Mouse (Mus musculus) liver, adult 2 months (tissue): ENCODE measurements around the gene Acot8. TPM values are rescaled to one million over a fixed set of nuclear protein-coding genes. Genes with fewer than 3 reads are reported as not detected.
A peak's percentile ranks its signal among the peaks of the same experiment; 100 is the strongest.

Experiments
- DNase-seq: peaks from one replicate; pipeline ENCODE4 v3.0.0-alpha.2; 2011; ENCODE audit warnings: low read depth, low spot score; ENCODE audit errors: extremely low read depth
- H3K27ac ChIP-seq: fragments of 200-500 bp; replicated peaks from 2 replicates; pipeline ENCODE4 v1.5.1; 2012; ENCODE audit warnings: low read depth, mild to moderate bottlenecking, control low read depth, inconsistent platforms, low read length; ENCODE audit not compliant: insufficient read depth
- H3K27me3 ChIP-seq: fragments of 200-500 bp; 2 replicates; pipeline ENCODE4 v1.6.1; 2012; ENCODE audit warnings: mild to moderate bottlenecking, moderate library complexity, low read length, inconsistent platforms; ENCODE audit not compliant: control insufficient read depth, insufficient read depth
- H3K36me3 ChIP-seq: fragments of 200-500 bp; 2 replicates; pipeline ENCODE4 v1.6.1; 2012; ENCODE audit warnings: low read length, inconsistent platforms; ENCODE audit not compliant: control insufficient read depth, insufficient read depth
- H3K4me1 ChIP-seq: fragments of 200-500 bp; 2 replicates; pipeline ENCODE4 v1.6.1; 2011; ENCODE audit warnings: low read length; ENCODE audit not compliant: control insufficient read depth, insufficient read depth
- H3K4me3 ChIP-seq: fragments of 200-500 bp; 2 replicates; pipeline ENCODE4 v1.5.1; 2011; ENCODE audit warnings: low read depth, mild to moderate bottlenecking, control low read depth, low read length, moderate library complexity; ENCODE audit not compliant: insufficient read depth
- H3K79me2 ChIP-seq: fragments of 200-500 bp; 2 replicates; pipeline ENCODE4 v1.6.1; 2012; ENCODE audit warnings: inconsistent platforms, mild to moderate bottlenecking, low read length, moderate library complexity; ENCODE audit not compliant: control insufficient read depth, insufficient read depth
- H3K9ac ChIP-seq: fragments of 200-500 bp; 2 replicates; pipeline ENCODE4 v1.6.1; 2012; ENCODE audit warnings: low read depth, mild to moderate bottlenecking, control low read depth, inconsistent platforms, low read length
- CTCF ChIP-seq: fragments of 200-500 bp; IDR thresholded peaks from 2 replicates; pipeline ENCODE4 v1.5.1; 2011; ENCODE audit warnings: low read depth, low read length, control low read depth
- POLR2A ChIP-seq: fragments of 200-500 bp; IDR thresholded peaks from 2 replicates; pipeline ENCODE4 v1.6.1; 2011; ENCODE audit warnings: low read length, control low read depth; ENCODE audit not compliant: insufficient read depth; ENCODE audit errors: extremely low read depth
- WGBS: fragments of 180-500 bp; shearing (Covaris S2); methylation state at CpG from one replicate; pipeline ENCODE4 v1.1.7; 2018; 5-methylcytosine and 5-hydroxymethylcytosine counted together
- polyA plus RNA-seq: library from polyadenylated mRNA; depleted of rRNA; stranded (reverse); fragments of >200 nt; gene quantifications from 2 replicates; pipeline ENCODE4 v1.2.3, GENCODE M21; 2012
- total RNA-seq: library from RNA; depleted of rRNA; stranded (reverse); fragments of >200 nt; gene quantifications from 2 replicates; pipeline ENCODE4 v1.2.3, GENCODE M21; 2014

Gene Acot8
- total and polyA plus RNA-seq, 2 experiments: 25.8 to 46.1 TPM

DNA sequence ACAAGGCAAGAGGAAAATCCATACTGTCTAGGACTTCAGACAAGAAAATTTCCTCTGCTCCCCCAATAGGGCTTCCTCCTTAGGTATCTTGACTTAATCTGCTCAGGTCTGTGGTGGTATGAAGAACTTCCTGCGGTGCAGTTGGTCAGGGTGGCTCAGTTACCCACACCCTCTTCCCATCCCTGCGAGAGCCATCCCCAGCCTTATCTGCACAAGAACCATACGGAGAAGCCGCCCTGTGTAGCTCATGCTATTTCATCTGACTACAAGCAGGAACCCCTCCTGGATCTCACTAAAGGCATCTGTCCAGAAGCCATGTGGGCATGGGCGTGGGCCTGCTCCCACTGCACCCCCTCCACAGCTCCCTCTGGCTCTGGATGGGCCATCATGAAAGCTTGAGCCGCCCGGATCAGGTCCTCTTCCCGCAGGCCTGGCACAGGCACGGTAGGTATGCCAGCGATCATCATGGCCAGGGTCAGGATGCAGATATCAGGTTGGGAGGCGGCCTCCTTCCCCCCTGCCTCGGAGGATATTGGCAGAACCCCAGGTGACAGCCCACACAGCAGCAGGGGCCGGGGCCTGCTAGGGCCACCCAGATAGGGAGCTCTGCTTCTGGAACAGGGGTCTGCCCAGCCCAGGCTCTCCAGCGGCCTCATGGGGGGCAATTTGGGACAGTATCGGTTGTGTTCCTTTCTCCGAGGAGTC lies 22.6 kb upstream of the Acot8 start:
- H3K4me1 ChIP-seq: peaks cover 4% of the 10 kb centered on the region
- H3K4me3 ChIP-seq: no peak overlapping the region
- H3K36me3 ChIP-seq: peaks cover 4% of the 10 kb centered on the region; the same call in 1 of the 2 replicates
- no peak overlapping the region for H3K27ac ChIP-seq
- WGBS: 91% methylated on average over 16 of the region's 16 CpGs
- H3K9ac ChIP-seq: no peak overlapping the region
- no peak for TF ChIP-seq CTCF
- no peak for TF ChIP-seq POLR2A
- DNase-seq: no peak
- H3K79me2 ChIP-seq: peaks cover 13% of the 10 kb centered on the region
- H3K27me3 ChIP-seq: no peaks in the 10 kb centered on the region

DNA sequence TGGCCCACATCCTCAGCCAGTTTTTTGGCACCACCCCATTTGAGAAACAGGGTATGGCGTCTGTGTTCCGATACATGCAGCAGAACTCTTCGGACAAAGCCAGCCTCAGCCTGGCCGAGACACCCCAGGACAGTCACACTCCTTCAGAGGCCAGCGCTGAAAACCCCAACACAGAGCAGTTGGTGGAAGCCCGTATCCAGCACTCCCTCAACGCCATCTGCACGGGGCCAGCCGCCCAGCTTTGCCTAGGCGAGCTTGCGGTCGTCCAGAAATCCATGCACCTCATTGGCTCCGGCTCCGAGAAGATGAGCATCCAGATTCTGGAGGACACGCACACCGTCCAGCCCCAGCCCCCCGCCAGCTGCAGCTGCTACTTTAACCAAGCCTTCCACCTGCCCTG lies 20.8 kb upstream of the Acot8 start:
- 96% methylated on average over 17 of the region's 17 CpGs for WGBS
- Histone ChIP-seq H3K4me1 (peaks cover 4% of the 10 kb centered on the region), H3K79me2 (peaks cover 13% of the 10 kb centered on the region), H3K4me3 (no peak overlapping the region), H3K27ac (no peak overlapping the region), H3K27me3 (no peaks in the 10 kb centered on the region), H3K36me3 (peaks cover 4% of the 10 kb centered on the region; the same call in 1 of the 2 replicates), H3K9ac (no peak overlapping the region)
- no peak for TF ChIP-seq POLR2A
- no peak for TF ChIP-seq CTCF
- DNase-seq: no peak

DNA sequence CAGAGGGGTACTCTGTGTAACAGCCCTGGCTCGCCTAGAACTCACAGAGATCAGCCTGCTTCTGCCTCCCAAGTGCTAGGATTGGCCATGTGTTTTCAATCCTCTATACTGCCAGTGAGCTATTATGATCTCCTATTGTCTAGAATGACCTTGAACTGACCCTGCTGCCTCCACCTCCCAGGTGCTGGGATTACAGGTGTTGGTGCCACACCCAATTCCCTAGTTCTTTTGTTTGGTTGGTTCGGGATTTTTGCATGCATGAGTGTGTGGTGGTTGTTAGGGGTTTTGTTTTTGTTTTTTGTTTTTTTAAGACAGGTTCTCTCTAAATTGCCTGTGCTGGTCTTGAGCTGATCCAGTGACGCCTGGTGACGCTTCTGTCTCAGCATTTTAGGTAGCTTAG lies 19.3 kb upstream of the Acot8 start:
- peaks cover 13% of the 10 kb centered on the region for H3K79me2 ChIP-seq
- peaks cover 4% of the 10 kb centered on the region; the same call in 1 of the 2 replicates for H3K36me3 ChIP-seq
- no peak overlapping the region for H3K27ac ChIP-seq
- H3K27me3 ChIP-seq: no peaks in the 10 kb centered on the region
- WGBS: 95% methylated on average over 4 of the region's 4 CpGs
- DNase-seq: no peak
- no peak overlapping the region for H3K4me3 ChIP-seq
- peaks cover 4% of the 10 kb centered on the region for H3K4me1 ChIP-seq
- TF ChIP-seq CTCF: no peak
- TF ChIP-seq POLR2A: no peak
- H3K9ac ChIP-seq: no peak overlapping the region

DNA sequence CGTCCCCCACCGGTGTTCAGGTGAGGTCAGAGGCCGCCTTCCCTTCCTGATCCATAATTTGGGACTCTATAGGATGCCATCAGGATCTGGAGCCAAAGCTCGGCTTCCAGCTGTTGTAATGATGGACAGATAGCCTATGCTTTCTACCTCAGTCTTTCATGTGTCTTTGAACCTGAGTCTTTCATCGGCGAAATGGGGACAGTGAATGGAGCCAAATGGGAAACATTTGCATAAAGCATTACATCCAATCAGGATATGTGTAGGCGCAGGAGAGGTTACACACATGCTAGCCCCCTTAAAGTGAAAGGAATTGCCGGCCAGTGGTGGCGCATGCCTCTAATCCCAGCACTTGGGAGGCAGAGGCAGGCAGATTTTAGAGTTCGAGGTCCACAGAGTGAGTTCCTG lies 18.5 kb upstream of the Acot8 start:
- peak overlapping the region; percentile 67 for H3K27ac ChIP-seq
- peak; percentile 55 for DNase-seq
- peak overlapping the region; percentile 91 for H3K4me3 ChIP-seq
- H3K36me3 ChIP-seq: peaks cover 4% of the 10 kb centered on the region; the same call in 1 of the 2 replicates
- under 1% methylated on average over 10 of the region's 10 CpGs for WGBS
- peaks cover 4% of the 10 kb centered on the region for H3K4me1 ChIP-seq
- TF ChIP-seq POLR2A (no peak), CTCF (no peak)
- peak overlapping the region; percentile 79 for H3K9ac ChIP-seq
- no peaks in the 10 kb centered on the region for H3K27me3 ChIP-seq
- H3K79me2 ChIP-seq: peaks cover 13% of the 10 kb centered on the region

DNA sequence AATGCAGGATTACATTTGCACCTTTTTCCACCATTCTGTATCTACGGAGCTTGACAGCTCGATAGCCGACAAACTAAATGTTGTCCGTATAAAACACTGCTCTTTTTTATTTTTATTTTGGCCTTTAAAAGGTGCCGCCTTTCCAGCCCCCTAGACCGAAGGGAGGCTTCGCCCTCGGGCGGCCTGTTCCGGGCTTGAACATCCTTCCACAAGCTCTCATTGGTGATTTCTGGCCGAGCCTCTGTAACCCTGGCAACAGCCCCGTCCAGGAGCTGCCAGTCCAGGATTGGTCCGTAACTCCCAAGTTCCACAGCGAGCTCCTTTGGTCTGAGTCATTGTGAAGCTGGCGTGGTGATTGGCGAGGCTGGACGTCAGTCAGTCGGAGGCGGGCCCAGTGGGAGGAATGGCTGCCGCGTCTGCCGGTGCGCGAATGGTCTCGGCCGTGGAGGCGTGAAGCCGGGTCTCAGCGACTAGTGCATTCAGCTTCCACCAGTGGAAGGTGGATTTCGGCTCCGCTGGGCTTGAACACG lies 18.0 kb upstream of the Acot8 start, which contains the start of gene Zswim1:
TSS of gene Zswim1 (plus strand) at position 51 of the 530 bp plus-strand sequence.
- H3K27ac ChIP-seq: peak within 1 kb of the TSS; percentile 67
- peak; percentile 95 for DNase-seq
- H3K36me3 ChIP-seq: peaks cover 4% of the 10 kb centered on the region; the same call in 1 of the 2 replicates
- peaks cover 13% of the 10 kb centered on the region for H3K79me2 ChIP-seq
- 2% methylated on average over 32 of the region's 32 CpGs for WGBS
- H3K9ac ChIP-seq: peak within 1 kb of the TSS; percentile 79
- peak within 1 kb of the TSS; percentile 91 for H3K4me3 ChIP-seq
- H3K27me3 ChIP-seq: no peaks in the 10 kb centered on the region
- TF ChIP-seq POLR2A (peak; percentile 48; the same call in 1 of the 2 replicates), CTCF (no peak)
- peaks cover 4% of the 10 kb centered on the region for H3K4me1 ChIP-seq

DNA sequence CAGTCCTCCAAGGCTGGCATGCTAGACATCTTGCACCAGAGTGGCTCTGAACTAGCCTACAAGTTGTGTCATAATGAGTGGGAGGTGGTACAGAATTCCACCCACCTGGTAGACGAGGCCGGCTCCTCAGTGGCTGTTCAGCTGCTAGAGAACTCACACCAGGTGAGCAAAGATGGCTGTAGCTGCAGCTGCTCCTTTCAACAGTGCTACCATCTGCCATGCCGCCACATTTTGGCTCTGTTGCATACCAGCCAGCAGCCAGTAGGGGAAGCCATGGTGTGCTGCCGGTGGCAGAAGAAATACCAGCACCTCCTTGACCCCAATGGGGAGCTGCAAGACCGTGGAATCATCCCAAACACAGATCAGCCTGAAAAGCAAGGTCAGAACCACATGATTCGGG lies 16.4 kb upstream of the Acot8 start:
- Histone ChIP-seq H3K4me3 (no peak overlapping the region), H3K27me3 (no peaks in the 10 kb centered on the region)
- 94% methylated on average over 6 of the region's 6 CpGs for WGBS

More for the DNA sequence above, 16.4 kb upstream of the Acot8 start:
- H3K79me2 ChIP-seq: peaks cover 13% of the 10 kb centered on the region
- H3K4me1 ChIP-seq: peaks cover 4% of the 10 kb centered on the region
- TF ChIP-seq CTCF: no peak
- no peak for TF ChIP-seq POLR2A
- no peak for DNase-seq
- H3K9ac ChIP-seq: no peak overlapping the region
- no peak overlapping the region for H3K27ac ChIP-seq
- peaks cover 4% of the 10 kb centered on the region; the same call in 1 of the 2 replicates for H3K36me3 ChIP-seq
